Mouse (Mus musculus) bone marrow, adult 2 months (tissue): ENCODE data around the gene Capzb.

ENCODE experiments used
- CTCF ChIP-seq: fragments of 200-500 bp; IDR thresholded peaks from 2 replicates; pipeline ENCODE4 v1.5.1; 2011; ENCODE audit warnings: low read length, control low read depth; ENCODE audit not compliant: control insufficient read depth, insufficient read depth
- POLR2A ChIP-seq: fragments of 200-500 bp; IDR thresholded peaks from 2 replicates; pipeline ENCODE4 v1.6.1; 2011; ENCODE audit warnings: low read depth, mild to moderate bottlenecking, control low read depth, low read length, borderline replicate concordance; ENCODE audit not compliant: control insufficient read depth

DNA sequence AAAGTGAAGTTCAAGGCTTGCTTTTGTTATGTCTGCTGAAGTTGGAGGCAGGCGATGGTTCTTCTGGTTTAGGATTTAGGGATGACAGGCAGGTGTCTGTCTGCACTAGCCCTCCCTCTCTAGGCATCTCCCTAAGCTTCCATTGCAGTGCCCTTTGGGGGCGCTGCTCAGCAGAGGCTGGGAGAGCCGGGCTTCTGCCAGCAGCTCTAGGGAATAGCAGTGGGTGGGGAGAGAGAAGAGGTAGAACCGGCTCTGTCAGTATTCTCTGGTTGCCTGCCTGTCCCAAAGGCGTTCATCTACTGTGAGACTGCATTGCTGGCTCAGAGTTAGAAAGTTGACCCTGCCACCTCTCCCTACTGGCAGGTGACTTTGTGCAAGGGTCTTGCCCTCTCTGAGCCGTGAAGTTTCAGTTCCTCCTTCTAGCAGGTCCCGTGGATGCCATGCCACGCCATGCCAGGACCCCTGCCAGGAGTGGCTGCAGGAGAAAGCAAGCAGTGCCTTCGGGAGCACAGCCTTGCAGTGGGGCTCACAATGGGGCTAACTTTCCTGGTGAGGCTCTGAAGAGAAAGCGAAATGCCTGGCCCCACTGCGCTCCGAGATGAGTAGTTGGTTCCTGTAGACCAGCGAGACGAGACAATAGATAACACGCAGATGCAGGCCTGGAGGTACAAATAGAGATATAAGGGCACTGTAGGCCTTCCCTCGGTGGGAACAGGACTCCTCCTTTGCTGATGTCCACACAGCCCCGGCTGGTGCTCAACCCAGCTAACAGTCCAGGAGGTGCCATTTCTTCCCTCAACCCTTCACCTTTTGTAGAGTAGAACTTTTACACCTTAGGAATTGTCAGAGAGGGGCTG lies 19.5 kb downstream of the Capzb start:
- TF ChIP-seq CTCF (peak; percentile 10; the same call in 1 of the 2 replicates), POLR2A (no peak)
